Comparison of ENCODE assay signal across 9 mouse cellular contexts in genomic region chr3:84852877-84853276, GRCm38 (mm10). TPM values are rescaled to one million over a fixed set of nuclear protein-coding genes. Genes with fewer than 3 reads are reported as not detected.
A peak's percentile ranks its signal among the peaks of the same experiment; 100 is the strongest.
DNase-seq lines count a peak whose midpoint lies in the region; ATAC-seq and TF ChIP-seq lines count a peak whose summit lies in the region.
"Had no signal": no experiment of that assay in that cellular context is flagged by ENCODE, and none has a peak within 500 bp of the region (broad histone marks: within the 10 kb centered on the region; RNA-seq: fewer than 3 reads in every experiment).

No protein-coding gene starts in this region.

- WGBS in lung, embryonic 16.5 days: 70% methylated on average over 7 of the region's 7 CpGs

- no peaks in the 10 kb centered on the region for H3K36me3 ChIP-seq in ES-E14 (ENCODE audit: control insufficient read depth, insufficient read depth, low read length, poor library complexity, severe bottlenecking)
- H3K36me3 ChIP-seq in lung, embryonic 16.5 days (ENCODE audit: control insufficient read depth, insufficient read depth, low read length): no peaks in the 10 kb centered on the region

- peak; percentile 35 for DNase-seq in ES-E14 (ENCODE audit: low read depth, low spot score)
- DNase-seq in adrenal gland, postnatal 36 days: peak; percentile 18 to 46
- peak; percentile 55 for DNase-seq in heart, postnatal 4 days
- no peak for DNase-seq in spleen, adult 12 weeks (ENCODE audit: low spot score)
- DNase-seq in spleen, postnatal 10 days (ENCODE audit: low spot score in 2 of 2): no peak

- H3K27ac ChIP-seq in ES-E14 (ENCODE audit: insufficient read depth, low read depth, low read length, poor library complexity, severe bottlenecking): peak overlapping the region; percentile 40; the same call in 1 of the 2 replicates
- H3K27ac ChIP-seq in lung, embryonic 16.5 days (ENCODE audit: low read length): no peak overlapping the region
- H3K27ac ChIP-seq: hindbrain, postnatal 0 days had no signal

- in situ Hi-C loops in ES-E14 (cut with MboI; ENCODE audit: low sequenced_read_pairs in 2 of 2, unreplicated experiment in 2 of 2): no loop called here

- peaks cover 0 to 4% of the 10 kb centered on the region in 2 experiments; a peak in 2 of 4 replicates for H3K4me1 ChIP-seq in ES-E14 (ENCODE audit: control insufficient read depth in 2 of 2, insufficient read depth in 2 of 2, low read length in 2 of 2, poor library complexity in 1 of 2)
- peaks cover 9% of the 10 kb centered on the region; the same call in 1 of the 2 replicates for H3K4me1 ChIP-seq in lung, embryonic 16.5 days (replicated peaks; ENCODE audit: control insufficient read depth, insufficient read depth, low read length)

- H3K4me3 ChIP-seq in ES-E14 (ENCODE audit: insufficient read depth in 1 of 2, low read depth in 1 of 2, low read length in 2 of 2, poor library complexity in 1 of 2, severe bottlenecking in 1 of 2): no peak overlapping the region
- no peak overlapping the region for H3K4me3 ChIP-seq in lung, embryonic 16.5 days (ENCODE audit: low read length)
- H3K4me3 ChIP-seq: megakaryocyte, embryonic 14.5 days had no signal

- ATAC-seq in lung, embryonic 16.5 days (ENCODE audit: low read depth): peak; percentile 61; the same call in 1 of the 2 replicates
- ATAC-seq in activated CD4-positive, CD25-positive, alpha-beta regulatory T cell, adult 4 months: no peak
- ATAC-seq: hindbrain, postnatal 0 days had no signal

- H3K4me2 ChIP-seq in lung, embryonic 16.5 days (ENCODE audit: low read depth, low read length): 0 out of 2 replicates have a peak overlapping the region, but pooled peaks have one; percentile 2

- H3K27me3 ChIP-seq in lung, embryonic 16.5 days (ENCODE audit: control insufficient read depth, insufficient read depth, low read depth, low read length): no peaks in the 10 kb centered on the region
- H3K27me3 ChIP-seq: megakaryocyte, embryonic 14.5 days had no signal

- H3K9me3 ChIP-seq in ES-E14 (ENCODE audit: control insufficient read depth, insufficient read depth, low read depth, low read length): no peaks in the 10 kb centered on the region
- no peaks in the 10 kb centered on the region for H3K9me3 ChIP-seq in lung, embryonic 16.5 days (ENCODE audit: control insufficient read depth, low read length)
- H3K9me3 ChIP-seq: megakaryocyte, embryonic 14.5 days had no signal

- no peak overlapping the region for H3K9ac ChIP-seq in ES-E14 (ENCODE audit: insufficient read depth, low read depth, low read length, poor library complexity, severe bottlenecking)
- H3K9ac ChIP-seq in lung, embryonic 16.5 days (ENCODE audit: low read length): no peak overlapping the region

TF ChIP-seq in ES-E14, 5 proteins besides CTCF, POLR2A, EP300 and RAD21:
- TF ChIP-seq ZNF384 (IDR thresholded peaks at IDR 0.05; ENCODE audit: low read depth, low read length): no peak
- no peak for TF ChIP-seq CHD2 (IDR thresholded peaks at IDR 0.05; ENCODE audit: low read depth, low read length)
- TF ChIP-seq HCFC1 (IDR thresholded peaks at IDR 0.05; ENCODE audit: borderline replicate concordance, insufficient read depth, low read length): no peak
- TF ChIP-seq ZC3H11A (IDR thresholded peaks at IDR 0.05; ENCODE audit: borderline replicate concordance, low read depth, low read length): no peak
- TF ChIP-seq MAFK (IDR thresholded peaks at IDR 0.05; ENCODE audit: insufficient read depth, low read depth, low read length): no peak

RNA-seq across cellular contexts. Expression of gene Fbxw7, which starts 37.8 kb away (rescaled TPM):
- total RNA-seq in ES-E14 (2012; rRNA removed): 29.7 and 35.1 TPM in 2 replicates
- total RNA-seq in adrenal gland, postnatal 36 days (2021): 10 to 100 TPM; 15.2 to 18.6 TPM
- 10 to 100 TPM; 41.9 to 45.6 TPM for total RNA-seq in heart, postnatal 4 days (2021)
- polyA plus RNA-seq in lung, embryonic 16.5 days (2015; fragmentation: Nextera tagmentation; extraction: Ambion mirVana): 7.7 and 8.1 TPM in 2 replicates
- 10 to 100 TPM; 15.0 to 18.8 TPM for polyA plus RNA-seq in activated CD4-positive, CD25-positive, alpha-beta regulatory T cell, adult 4 months (2017; shearing (Covaris generic))

Comparison
In these comparisons a context has a peak if more than half of its experiments do, and no peak if none do; other contexts are left out.
1. DNase-seq: peak in ES-E14 (single experiment), adrenal gland, postnatal 36 days (2 of 2) and heart, postnatal 4 days (single experiment); none in spleen, adult 12 weeks (single experiment) and spleen, postnatal 10 days (0 of 2).